Mouse (Mus musculus) CH12.LX (cell line): ENCODE results near the gene Ninl.

Experiments used
- BHLHE40 ChIP-seq: IDR thresholded peaks from 2 replicates; pipeline ENCODE4 v1.6.1; 2011; ENCODE audit warnings: mild to moderate bottlenecking, low read depth, low read length, improper control_type of control experiment
- CHD1 ChIP-seq: IDR thresholded peaks from 2 replicates; pipeline ENCODE4 v1.6.1; 2012; ENCODE audit warnings: low read depth, low read length, improper control_type of control experiment, inconsistent platforms
- CHD2 ChIP-seq: IDR thresholded peaks from 2 replicates; pipeline ENCODE4 v1.6.1; 2011; ENCODE audit warnings: low read length, improper control_type of control experiment
- CTCF ChIP-seq, 2 experiments: IDR thresholded peaks in 1 of 2; conservative IDR thresholded peaks in 1 of 2; 2 replicates each; pipeline ENCODE4 v1.5.1; 2011 to 2012; ENCODE audit warnings: low read depth in 2 of 2, low read length in 2 of 2, improper control_type of control experiment in 1 of 2, inconsistent platforms in 1 of 2, mild to moderate bottlenecking in 1 of 2, moderate library complexity in 1 of 2
- EP300 ChIP-seq: IDR thresholded peaks from 2 replicates; pipeline ENCODE4 v1.6.1; 2011; ENCODE audit warnings: low read length, improper control_type of control experiment
- GABPA ChIP-seq: IDR thresholded peaks from 2 replicates; pipeline ENCODE4 v1.6.1; 2012; ENCODE audit warnings: low read depth, low read length, improper control_type of control experiment, inconsistent platforms; ENCODE audit not compliant: insufficient replicate concordance
- KAT2A ChIP-seq: IDR thresholded peaks from 2 replicates; pipeline ENCODE4 v1.6.1; 2012; ENCODE audit warnings: low read length, improper control_type of control experiment, inconsistent platforms; ENCODE audit not compliant: insufficient replicate concordance
- MAX ChIP-seq: IDR thresholded peaks from 2 replicates; pipeline ENCODE4 v1.6.1; 2011; ENCODE audit warnings: low read length, improper control_type of control experiment
- MAZ ChIP-seq: IDR thresholded peaks from 2 replicates; pipeline ENCODE4 v1.6.1; 2012; ENCODE audit warnings: low read depth, mild to moderate bottlenecking, inconsistent platforms, low read length, improper control_type of control experiment, moderate library complexity
- MYC ChIP-seq: IDR thresholded peaks from 2 replicates; pipeline ENCODE4 v1.6.1; 2011; ENCODE audit warnings: low read depth, mild to moderate bottlenecking, improper control_type of control experiment, low read length
- POLR2A ChIP-seq: IDR thresholded peaks from 2 replicates; pipeline ENCODE4 v1.6.1; 2011; ENCODE audit warnings: low read depth, mild to moderate bottlenecking, improper control_type of control experiment, low read length
- TCF12 ChIP-seq: IDR thresholded peaks from 2 replicates; pipeline ENCODE4 v1.6.1; 2014; ENCODE audit warnings: low read depth, mild to moderate bottlenecking, inconsistent platforms, low read length, improper control_type of control experiment
- USF1 ChIP-seq: IDR thresholded peaks from 2 replicates; pipeline ENCODE4 v1.6.1; 2014; ENCODE audit warnings: low read depth, mild to moderate bottlenecking, inconsistent platforms, low read length, improper control_type of control experiment
- ZC3H11A ChIP-seq: IDR thresholded peaks from 2 replicates; pipeline ENCODE4 v1.6.1; 2012; ENCODE audit warnings: low read depth, mild to moderate bottlenecking, inconsistent platforms, low read length, improper control_type of control experiment

DNA sequence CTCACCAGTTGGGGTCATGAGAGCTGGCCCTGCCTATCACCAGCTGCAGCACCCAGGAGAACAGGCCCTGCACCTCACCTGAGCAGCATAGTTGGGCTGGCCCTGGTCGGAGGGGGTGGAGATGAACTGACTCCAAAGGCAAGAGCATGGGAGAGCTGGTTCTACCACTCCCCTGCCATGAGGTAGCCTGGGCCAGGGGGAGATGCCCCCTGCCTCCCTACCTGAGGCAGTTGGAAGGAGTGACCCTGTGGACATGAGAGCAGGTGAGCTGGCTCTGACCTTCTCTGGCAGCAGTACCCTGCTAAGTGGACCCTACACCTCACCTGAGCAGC, 154.4 kb downstream of the Ninl start:
- TF ChIP-seq MYC (no peak), EP300 (no peak), CTCF (conservative IDR thresholded peaks at IDR 0.05 in 1 of 2, IDR thresholded peaks at IDR 0.05 in 1 of 2; ENCODE audit: low read depth in 2 of 2, low read length in 2 of 2) (no peak), MAX (no peak), BHLHE40 (no peak), KAT2A (no peak), ZC3H11A (no peak), POLR2A (no peak), MAZ (no peak), CHD1 (no peak), TCF12 (no peak), CHD2 (no peak), USF1 (no peak), GABPA (no peak)
